Mouse (Mus musculus) MEL (cell line): ENCODE data around the gene Nsun2.

ENCODE experiments used
- CHD2 ChIP-seq: IDR thresholded peaks from 2 replicates; pipeline ENCODE4 v1.6.1; 2011; ENCODE audit warnings: low read length, improper control_type of control experiment
- CTCF ChIP-seq, 3 experiments: IDR thresholded peaks in 2 of 3; conservative IDR thresholded peaks in 1 of 3; 2 replicates each; pipeline ENCODE4 v1.5.1; 2011 to 2012; ENCODE audit warnings: low read length in 3 of 3, low read depth in 2 of 3, mild to moderate bottlenecking in 2 of 3, improper control_type of control experiment in 1 of 3, inconsistent platforms in 1 of 3, mixed read lengths in 1 of 3, moderate library complexity in 1 of 3; ENCODE audit not compliant: control insufficient read depth in 1 of 3, insufficient read depth in 1 of 3, poor library complexity in 1 of 3, severe bottlenecking in 1 of 3
- ELF1 ChIP-seq: IDR thresholded peaks from 2 replicates; pipeline ENCODE4 v1.6.1; 2014; ENCODE audit warnings: low read depth, mild to moderate bottlenecking, inconsistent platforms, low read length, improper control_type of control experiment, moderate library complexity
- EP300 ChIP-seq, 2 experiments: IDR thresholded peaks; 2 replicates each; pipeline ENCODE4 v1.6.1; 2011; ENCODE audit warnings: improper control_type of control experiment in 2 of 2, low read length in 2 of 2, low read depth in 1 of 2, mild to moderate bottlenecking in 1 of 2
- KAT2A ChIP-seq: conservative IDR thresholded peaks from 2 replicates; pipeline ENCODE4 v1.6.1; 2012; ENCODE audit warnings: low read depth, low read length, improper control_type of control experiment, inconsistent platforms
- MAX ChIP-seq: IDR thresholded peaks from 2 replicates; pipeline ENCODE4 v1.6.1; 2011; ENCODE audit warnings: low read length, improper control_type of control experiment
- MXI1 ChIP-seq: IDR thresholded peaks from 2 replicates; pipeline ENCODE4 v1.6.1; 2011; ENCODE audit warnings: mild to moderate bottlenecking, low read depth, low read length, improper control_type of control experiment
- POLR2A ChIP-seq, 2 experiments: IDR thresholded peaks; 2 replicates each; pipeline ENCODE4 v1.6.1; 2011 to 2012; ENCODE audit warnings: low read length in 2 of 2, mild to moderate bottlenecking in 2 of 2, control low read depth in 1 of 2, improper control_type of control experiment in 1 of 2, low read depth in 1 of 2, moderate library complexity in 1 of 2; ENCODE audit not compliant: control insufficient read depth in 1 of 2, insufficient read depth in 1 of 2, poor library complexity in 1 of 2
- RCOR1 ChIP-seq: IDR thresholded peaks from 2 replicates; pipeline ENCODE4 v1.6.1; 2012; ENCODE audit warnings: low read depth, mild to moderate bottlenecking, inconsistent platforms, low read length, improper control_type of control experiment
- TAL1 ChIP-seq: IDR thresholded peaks from 2 replicates; pipeline ENCODE4 v1.6.1; 2012; ENCODE audit warnings: mild to moderate bottlenecking, inconsistent platforms, low read length, moderate library complexity, mixed read lengths
- TCF12 ChIP-seq: IDR thresholded peaks from 2 replicates; pipeline ENCODE4 v1.6.1; 2014; ENCODE audit warnings: low read depth, mild to moderate bottlenecking, inconsistent platforms, low read length, improper control_type of control experiment, moderate library complexity
- ZMIZ1 ChIP-seq: IDR thresholded peaks from 2 replicates; pipeline ENCODE4 v1.6.1; 2012; ENCODE audit warnings: low read depth, mild to moderate bottlenecking, inconsistent platforms, low read length, improper control_type of control experiment, moderate library complexity

DNA sequence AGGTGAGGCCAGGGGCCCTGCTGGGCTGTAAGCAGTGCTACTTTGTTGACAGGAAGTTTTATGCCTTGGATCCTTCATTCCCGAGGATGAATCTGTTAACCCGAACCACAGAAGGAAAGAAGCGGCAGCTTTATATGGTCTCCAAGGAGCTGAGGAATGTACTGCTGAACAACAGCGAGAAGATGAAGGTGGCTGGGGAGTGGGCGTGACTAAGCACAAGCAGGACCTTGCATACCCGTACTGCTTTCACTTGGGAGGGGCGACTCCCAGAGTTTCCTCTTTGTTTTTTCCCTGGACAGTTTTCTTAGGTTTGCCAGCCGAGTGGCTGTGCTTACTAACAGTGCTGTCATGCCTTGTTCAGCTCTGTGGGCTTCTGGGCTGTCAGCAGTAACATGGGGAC lies 97.0 kb downstream of the Nsun2 start:
- TF ChIP-seq CHD2 (no peak), CTCF (IDR thresholded peaks at IDR 0.05 in 2 of 3, conservative IDR thresholded peaks at IDR 0.05 in 1 of 3; ENCODE audit: control insufficient read depth in 1 of 3, insufficient read depth in 1 of 3, low read depth in 2 of 3, low read length in 3 of 3, poor library complexity in 1 of 3, severe bottlenecking in 1 of 3) (no peak), POLR2A (IDR thresholded peaks at IDR 0.05; ENCODE audit: control insufficient read depth in 1 of 2, insufficient read depth in 1 of 2, low read depth in 1 of 2, low read length in 2 of 2, poor library complexity in 1 of 2) (no peak), TCF12 (no peak), EP300 (IDR thresholded peaks at IDR 0.05; ENCODE audit: low read depth in 1 of 2, low read length in 2 of 2) (no peak), MXI1 (no peak), ELF1 (no peak), KAT2A (no peak), MAX (no peak), ZMIZ1 (no peak), RCOR1 (no peak), TAL1 (no peak)
